Mouse (Mus musculus) right cerebral cortex, postnatal 25 days (tissue): ENCODE results near the gene Rrp15.
"Not testable (repeated sequence)": the region's sequence is repeated elsewhere in the genome, so short reads cannot be mapped to it uniquely, and the experiment has no call there.

Experiments used
- DNase-seq: peaks from one replicate; pipeline ENCODE4 v3.0.0; 2022

Rrp15 gene

DNA sequence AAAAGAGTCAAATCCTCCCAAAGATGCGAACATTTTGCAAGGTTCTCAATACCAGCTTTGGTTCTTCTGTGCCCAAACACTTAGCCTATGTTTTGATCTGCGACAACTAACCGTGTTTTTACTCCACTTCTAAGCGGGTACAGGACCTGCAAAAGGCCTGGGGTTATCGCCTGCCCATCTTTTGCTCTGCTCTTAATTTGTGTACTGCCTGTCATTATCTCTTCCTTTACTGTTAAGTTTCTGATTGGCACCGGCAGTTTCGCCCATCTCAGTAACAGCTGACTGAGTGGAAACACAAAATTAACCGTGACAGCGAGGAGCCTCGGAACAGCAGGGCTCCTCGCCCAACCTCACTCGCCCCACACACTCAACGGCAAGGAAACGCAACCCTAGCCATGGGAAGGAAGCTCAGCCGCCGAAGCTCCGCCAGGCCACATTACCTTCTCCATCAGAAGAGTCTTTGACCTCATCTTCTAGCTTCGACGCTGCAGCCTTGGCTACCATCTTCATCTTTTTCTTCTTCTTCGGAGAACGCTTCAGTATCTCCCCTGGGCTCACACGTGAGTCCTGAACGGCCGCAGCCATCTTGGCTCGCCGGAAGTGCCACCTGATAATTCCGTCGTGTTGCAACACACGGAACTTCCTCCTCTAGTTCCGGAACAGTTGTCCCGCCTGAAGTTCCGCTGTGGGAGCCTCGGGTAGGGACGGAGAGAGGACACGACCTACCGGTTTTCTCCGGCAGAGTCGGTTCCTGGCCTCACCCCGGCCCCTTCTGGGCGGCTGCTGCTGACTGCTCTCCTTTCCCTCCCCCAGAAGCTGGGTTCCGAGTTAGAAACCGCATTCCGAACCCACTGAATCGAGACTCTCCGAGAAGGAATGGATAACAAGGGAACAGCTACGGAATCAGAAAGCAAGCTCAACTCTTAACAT lies at the start of gene Rrp15:
Rrp15 (minus strand) TSS at position 635 of the 930 bp plus-strand sequence.
- peak; percentile 83 for DNase-seq

DNA sequence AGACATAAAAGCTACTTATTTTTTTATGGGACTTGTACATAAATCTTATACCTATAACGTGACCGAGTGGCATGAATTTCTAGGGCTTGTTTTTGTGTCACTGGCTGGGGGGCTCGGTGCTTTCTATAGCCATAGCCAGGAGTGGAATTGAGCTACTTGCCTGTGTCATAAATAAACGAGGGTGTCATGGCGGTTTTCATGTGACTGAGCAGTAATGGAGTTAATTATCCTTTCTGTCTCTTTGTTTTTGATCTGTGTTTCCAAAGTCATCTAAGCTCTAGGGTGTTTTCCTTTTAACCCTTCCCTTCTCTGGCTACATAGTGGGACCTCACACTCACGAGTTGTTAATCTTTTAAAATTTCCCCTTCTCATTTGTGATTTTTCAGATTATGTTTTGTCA lies 48.8 kb upstream of the Rrp15 start:
- no peak for DNase-seq

DNA sequence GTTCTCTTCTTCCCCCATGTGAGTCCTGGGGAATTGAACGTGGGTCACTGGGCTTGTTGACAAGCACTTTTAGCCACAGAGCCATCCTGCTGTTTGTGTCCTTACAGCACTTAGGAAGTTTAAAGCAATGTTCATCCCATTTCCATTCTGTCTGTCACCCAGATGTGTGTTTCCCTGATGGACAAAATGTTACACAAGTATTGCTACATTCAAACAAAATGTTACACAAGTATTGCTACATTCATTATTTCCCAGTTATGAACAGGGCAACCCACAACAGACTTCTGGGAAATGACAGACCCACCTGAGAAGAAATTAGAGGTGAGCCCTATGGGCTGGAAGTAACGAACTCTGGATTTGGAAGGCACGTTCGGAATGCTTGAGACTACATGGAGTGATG lies 36.2 kb upstream of the Rrp15 start:
- DNase-seq: no peak

DNA sequence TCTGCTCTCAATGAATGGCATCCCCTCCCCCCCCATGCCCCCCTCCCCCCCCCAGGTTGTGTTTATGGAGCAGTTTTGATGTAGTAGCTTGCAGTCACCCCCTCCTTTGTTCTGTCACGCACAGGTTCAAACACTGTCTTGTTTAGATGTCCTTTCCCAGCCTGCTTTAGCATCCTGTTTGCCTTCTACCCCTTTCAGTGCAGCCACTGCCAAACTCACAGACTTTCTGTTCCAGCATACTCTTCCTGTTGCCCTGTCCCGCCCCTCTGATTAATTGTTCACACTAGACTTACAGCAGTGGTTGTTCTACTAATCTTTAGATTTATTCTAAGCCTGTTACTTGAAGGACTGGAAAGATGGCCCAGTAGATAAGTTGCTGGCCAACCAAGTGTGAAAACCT lies 31.7 kb upstream of the Rrp15 start:
- DNase-seq: no peak

DNA sequence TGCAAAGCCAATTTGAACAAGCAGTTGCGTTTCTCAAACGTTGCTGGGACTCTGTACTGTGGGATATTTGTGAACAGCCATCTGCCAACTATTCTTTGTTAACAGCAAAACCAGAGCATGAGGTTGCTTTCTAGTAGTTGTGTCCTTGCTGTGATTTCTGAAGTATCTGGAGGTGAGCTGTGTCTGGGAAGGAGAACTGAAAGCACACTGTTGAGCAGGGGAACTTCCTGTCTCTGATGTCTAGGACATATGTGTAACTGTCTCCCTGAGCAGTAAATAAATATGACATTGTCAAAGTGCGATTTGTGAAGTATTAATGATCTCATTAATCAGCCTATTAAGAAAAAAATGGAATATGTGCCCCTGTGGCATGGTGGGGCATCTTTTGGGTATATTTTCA lies 24.0 kb upstream of the Rrp15 start:
- DNase-seq: no peak

DNA sequence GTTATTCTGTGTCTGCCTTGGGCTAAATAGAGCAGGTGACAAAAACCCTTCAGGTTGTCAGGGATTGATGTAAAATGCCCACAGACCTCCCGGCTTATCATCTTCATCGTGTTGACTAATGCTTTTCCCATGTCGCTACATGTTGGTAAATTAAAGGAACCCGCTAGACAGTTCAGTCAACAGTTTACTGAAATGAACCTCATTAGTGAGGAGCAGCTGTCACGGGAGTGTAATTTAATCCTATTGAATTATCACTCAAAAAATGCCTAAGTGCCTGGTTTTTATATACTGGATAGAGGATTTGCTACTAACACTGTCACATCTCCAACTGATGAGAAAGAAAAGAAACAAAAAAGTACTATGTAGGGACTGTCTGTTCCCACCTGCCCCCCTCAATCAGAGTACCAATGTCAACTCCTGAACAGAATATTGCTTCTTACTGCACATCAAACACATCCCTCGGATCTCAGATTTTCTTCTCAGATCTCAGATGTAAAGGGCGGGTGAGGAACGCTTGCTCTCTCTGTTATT lies 23.5 kb upstream of the Rrp15 start:
- DNase-seq: no peak

DNA sequence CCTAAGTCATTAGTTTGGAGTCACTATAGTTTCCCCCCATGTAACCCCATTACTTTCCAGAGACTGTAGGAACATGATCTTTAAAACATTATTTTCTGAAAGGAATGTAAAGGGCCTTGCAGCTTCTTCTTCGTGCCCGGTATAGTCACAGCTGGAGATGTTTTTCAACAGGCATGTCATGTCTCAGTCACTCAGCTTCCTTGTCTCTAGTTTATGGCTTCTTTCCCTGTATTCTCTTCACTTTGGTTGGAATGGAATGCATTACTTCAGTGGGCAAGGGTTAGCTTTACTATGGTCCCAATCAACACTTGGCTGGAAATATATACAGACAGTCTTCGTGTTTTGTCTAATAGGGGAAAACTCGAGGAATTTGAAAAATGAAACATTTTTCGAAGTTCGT lies 22.8 kb upstream of the Rrp15 start:
- no peak for DNase-seq

DNA sequence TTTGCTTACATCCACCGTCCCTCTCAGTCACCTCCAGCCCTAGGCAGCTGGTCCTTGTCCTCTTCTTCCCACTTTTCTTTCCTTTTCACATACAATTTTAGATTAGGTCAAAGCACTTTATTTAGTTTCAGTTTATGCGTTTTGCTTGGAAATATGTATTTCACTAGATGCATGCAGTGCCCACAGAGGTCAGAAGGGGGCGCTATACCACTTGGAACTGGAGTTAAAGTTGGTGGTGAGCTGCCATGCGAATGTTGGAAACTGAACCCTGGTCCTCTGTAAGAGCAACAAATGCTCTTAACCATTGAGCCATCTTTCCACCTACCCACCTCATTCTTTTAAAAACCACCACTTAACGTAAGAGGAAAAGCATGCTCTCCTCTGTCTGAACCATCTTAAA lies 21.5 kb upstream of the Rrp15 start:
- DNase-seq: no peak

DNA sequence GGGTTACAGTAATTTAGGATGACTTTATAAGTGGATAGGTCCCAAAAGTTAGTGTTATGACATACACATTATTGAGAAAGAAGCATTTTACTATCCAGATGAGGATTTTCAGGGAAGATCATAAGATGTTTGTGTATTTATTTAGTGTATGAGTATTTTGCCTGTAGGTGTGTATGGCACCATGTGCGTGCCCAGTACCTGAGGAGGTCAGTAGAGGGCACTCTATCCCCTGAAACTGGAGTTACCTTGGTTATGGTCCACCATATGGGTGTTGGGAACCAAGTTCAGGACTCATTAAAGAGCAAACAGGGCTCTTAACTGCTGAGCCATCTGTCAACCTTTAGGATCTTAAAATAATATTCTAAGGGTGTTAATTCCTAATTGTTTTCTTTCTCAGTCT lies 19.2 kb upstream of the Rrp15 start:
- DNase-seq: no peak

DNA sequence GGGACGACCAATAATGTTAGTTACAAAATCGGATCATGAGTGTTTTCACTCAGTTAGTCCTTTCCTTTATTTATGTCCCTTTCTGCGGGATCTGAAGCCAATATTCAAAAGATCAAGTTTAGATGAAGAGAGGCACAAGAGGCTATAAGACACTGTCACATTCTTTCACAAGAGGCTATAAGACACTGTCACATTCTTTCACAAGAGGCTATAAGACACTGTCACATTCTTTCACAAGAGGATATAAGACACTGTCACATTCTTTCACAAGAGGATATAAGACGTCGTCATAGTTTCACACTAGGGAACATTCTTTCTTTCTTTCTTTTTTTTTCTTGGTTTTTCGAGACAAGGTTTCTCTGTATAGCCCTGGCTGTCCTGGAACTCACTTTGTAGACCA lies 14.3 kb upstream of the Rrp15 start:
- DNase-seq: not testable (repeated sequence)

DNA sequence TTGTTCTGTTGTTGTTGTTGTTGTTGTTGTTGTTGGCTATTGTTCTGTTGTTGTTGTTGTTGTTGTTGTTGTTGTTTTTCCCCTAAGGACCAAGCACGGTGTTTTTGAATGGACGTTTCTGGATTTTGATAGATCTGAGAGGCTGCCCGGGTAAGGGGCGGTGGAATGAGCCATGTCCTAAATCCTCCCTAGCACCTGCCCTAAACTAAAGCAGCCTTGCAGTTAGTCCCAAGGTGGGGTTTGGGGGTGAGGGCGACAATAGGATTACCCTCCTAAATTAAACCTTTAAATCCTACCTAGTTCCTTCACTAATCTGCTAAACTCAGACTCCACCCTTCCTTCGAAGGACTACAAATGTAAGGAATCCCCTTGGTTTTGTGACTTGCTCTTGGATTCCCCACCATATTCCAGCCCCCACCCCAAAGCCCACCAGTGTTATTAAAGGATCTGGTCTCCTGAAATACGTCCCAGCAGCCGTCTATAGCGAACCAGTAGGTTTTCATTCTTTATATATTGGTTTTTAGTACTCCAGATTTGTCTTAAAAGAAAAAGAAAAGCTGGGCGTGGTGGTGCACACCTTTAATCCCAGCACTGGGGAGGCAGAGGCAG lies 621 bp upstream of the Rrp15 start:
- no peak for DNase-seq

DNA sequence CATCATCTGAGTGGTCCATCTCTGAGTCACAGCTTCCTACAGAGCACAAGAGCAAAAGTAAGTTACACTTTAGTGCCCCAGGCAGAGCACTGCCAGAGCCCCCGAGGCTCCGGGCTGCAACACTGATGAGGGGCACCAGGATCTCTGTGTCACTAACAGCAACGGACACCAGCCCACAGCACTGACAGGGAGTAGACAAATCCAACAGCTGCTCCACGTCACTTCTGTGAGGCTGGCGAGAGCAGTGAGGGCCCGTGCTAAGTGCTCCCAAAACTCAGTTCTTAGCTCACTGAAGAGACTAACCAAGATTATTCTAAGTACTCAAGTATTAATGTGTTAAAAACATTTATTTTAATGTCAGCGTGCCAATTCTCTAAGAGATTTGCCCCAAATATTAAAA lies 9.3 kb downstream of the Rrp15 start:
- no peak for DNase-seq

DNA sequence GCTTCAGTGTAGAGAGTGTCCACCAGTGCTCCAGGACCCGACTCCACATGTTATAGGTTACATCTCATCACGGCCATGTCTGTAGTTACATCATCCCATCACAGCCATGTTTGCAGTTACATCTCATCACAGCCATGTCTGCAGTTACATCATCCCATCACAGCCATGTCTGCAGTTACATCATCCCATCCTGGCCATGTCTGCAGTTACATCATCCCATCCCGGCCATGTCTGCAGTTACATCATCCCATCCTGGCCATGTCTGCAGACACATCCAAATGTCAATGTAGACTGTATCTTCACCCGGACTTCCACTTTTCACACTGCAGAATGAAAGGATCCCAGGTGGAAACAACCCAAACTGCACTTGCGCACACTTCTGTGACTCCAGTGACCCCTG lies 13.6 kb downstream of the Rrp15 start:
- no peak for DNase-seq

DNA sequence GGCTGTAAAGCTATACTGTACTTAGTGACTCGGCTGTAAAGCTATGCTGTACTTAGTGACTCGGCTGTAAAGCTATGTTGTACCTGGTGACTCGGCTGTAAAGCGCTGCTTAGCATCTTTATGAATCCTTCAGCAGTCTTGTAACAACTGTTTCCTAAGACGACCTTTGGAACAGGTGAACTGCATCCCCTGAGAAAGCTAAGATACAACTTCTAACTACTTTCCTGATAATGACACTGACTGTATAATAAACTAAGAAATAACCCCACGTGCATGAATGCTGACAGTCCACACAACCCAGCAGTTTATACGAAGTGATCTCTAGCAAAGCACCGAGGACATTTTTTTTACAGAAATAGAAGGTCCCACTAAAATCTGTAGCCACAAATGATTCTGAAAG lies 16.1 kb downstream of the Rrp15 start:
- DNase-seq: no peak

DNA sequence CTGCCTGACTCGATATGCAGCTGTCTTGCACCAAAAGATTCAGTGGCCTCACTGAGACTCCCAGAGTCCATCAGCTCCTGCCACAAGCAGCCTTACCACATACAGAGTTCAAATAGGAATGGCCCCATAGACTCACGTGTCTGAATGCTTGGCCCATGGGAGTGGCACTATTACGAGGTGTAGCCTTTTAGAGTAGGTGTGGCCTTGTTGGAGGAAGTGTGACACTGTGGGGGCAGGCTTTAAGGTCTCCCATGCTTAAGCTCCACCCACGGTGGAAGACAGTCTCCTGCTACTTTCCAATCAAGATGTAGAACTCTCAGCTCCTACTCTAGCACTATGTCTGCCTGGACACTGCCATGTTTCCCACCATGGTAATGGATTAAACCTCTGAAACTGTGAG lies 20.4 kb downstream of the Rrp15 start:
- no peak for DNase-seq

DNA sequence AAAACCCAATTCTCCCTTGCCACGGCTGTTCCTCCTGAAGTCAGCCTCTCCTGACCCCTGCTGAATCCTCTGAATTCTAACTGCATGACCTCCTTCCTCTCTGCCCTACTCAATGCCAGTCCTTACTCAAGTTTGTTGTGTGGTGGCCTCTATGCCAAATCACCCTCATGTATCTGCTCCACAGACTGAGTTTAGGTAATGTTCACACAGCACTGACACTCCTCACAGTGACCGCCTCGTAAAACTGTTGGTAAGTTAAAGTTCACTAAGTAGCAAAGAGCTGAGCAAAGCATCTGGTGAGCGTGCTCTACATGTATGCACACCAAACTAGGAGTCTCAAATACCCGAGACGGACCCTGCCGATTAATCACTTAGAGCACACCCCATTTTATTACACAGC lies 23.0 kb downstream of the Rrp15 start:
- no peak for DNase-seq

DNA sequence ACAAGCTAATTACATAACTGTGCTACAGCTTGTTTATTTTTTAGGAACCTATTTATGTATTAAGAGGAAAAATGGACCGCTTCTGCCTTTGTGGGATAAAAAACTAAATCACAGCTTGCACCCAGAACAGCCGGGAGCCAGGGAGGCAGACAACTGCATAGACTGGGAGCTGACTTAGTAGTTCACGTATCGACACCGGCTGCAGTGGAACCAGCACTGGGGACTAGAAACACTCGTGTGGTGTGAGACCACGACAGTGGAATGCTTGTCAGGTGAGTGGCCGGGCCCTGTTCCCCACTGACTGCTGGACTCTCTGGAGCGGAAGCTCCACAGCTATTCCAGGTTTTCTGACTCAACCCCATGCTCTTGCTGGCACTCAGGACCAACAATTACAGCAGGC lies 26.9 kb downstream of the Rrp15 start:
- no peak for DNase-seq

DNA sequence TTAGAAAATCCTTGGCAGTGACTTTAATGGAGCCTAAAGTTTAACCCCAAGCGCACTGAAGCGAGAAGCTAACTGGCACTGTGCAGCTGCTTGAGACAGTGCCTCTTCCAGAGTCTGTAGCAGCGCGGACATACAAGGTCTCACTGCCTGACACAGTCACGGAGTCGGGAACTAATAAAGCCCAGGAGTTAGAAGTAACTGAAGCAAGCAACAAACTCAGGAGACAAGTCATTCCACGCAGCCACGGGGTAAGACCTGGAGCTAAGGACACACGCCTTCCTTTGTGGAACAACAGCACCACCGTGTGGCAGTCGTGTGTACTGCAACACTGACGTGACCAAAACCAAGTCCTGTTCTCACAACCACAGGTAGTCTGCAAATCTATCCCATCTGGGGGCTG lies 27.3 kb downstream of the Rrp15 start:
- peak; percentile 74 for DNase-seq

DNA sequence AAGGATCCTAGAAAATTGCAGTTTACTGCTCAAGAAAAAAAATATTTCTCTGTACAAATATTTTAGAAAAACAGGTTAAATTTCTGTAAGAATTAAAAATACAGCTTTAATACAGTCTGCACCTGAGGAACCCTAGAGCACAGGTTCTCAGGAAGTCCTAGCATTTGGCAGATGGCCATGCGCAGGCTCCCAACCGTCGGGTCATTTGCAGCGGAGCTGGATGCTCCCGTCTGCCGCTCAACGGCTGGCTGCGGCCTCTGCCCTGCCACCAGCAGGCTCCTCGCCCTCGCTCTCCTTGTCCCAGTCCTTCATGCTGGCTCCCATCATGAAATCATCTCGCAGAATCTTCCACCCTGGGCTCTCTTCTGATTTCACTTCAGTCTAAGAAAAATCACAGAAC lies 28.0 kb downstream of the Rrp15 start:
- no peak for DNase-seq

DNA sequence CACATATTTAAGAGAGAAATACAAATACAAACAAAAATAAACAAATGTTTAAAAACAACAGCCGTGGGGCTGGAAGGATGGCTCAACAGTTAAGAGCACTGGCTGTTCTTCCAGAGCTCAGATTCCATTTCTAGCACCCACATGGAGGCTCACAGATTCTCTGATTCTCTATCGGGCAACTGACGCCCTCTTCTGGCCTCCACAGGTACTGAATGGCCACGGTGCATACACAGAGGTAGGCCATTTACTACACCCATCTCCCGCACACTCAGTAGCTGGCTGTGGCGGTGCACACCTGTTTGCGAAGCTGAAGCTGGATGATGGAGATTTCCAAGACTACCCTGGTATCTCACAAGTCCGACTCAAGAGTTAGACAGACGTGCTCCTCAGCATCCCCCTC lies 29.4 kb downstream of the Rrp15 start:
- no peak for DNase-seq

DNA sequence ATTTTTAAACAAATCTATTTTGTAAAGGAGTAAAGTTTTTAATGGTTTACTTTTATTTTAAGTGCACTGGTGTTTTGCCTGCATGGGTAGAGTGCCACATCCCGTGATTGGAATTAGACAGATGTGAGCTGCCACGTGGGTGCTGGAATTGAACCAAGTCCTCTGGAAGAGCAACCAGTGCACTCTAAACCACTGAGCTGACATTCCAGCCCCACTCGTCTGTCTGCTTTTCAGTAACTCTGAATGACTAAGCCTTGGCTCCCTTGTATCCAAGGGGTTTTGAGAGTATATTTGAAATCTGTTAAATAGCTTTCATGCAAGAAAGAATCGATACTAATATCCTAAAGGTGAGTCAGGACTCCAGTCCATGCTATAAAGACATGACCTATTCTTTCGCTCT lies 30.3 kb downstream of the Rrp15 start:
- DNase-seq: no peak

DNA sequence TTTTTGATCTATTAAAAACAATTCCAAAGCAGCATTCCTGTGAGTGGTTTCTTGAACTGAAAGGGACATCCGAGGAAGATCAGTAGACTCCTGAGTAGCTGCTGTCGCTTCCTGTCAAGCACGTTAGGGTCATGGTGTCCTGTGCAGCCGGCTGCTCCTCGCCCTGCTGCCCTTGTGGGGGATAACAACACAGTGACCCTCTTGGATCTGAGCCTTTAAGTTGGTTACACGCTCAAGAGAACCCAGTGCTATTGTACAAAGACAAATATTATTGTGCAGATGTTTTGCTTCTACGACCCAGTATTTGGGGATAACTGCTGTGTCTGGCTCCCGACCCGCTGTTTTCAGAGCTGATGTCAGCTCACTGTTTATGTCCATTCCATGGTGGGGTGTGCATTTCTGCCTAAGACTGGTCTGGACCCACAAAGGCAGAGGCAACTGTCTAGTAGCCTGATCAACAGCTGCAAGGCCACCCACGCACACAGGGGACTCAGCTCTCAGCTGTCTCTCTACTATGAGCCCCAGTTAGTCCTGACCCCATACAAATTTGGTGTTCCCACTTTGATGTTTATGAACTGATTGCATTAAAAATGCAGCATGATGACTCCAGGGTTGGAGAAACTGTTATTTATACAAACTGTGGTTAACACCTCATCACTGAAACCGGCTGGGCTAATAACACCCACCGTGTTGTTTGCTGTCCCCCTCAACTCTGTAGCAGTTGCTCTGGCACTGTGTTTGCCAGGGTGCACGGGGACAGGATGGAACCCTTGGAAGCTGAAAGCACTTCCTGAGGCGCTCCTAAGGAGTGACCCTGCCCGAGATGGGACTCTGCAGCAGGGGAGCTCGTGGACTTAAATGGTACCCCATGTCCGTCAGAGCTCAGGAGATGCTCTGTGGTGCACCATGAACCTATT lies 33.9 kb downstream of the Rrp15 start:
- DNase-seq: no peak

DNA sequence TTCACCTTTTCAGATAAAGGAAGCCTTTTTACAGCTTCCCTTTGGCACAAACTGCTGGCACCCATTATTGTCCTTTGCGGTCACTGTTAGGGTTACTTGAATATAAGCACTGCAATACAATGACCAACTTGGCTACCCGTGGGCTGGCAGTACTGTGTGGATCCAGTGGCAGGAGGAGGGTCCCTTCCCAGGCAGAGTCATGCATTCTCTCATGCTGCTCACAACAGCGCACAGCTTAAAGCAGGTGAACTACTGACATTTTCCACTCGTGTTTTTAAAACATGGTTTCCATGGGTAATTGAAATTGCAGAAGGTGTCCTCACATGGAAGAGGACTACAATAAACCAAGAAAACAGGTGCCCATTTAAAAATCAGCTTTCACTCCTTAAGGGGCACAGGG lies 34.9 kb downstream of the Rrp15 start:
- DNase-seq: no peak
